Mouse (Mus musculus) neural tube, embryonic 11.5 days (tissue): Measurements from ENCODE around the gene Psmd5. TPM values are rescaled to one million over a fixed set of nuclear protein-coding genes. Genes with fewer than 3 reads are reported as not detected.
A peak's percentile ranks its signal among the peaks of the same experiment; 100 is the strongest.

ENCODE experiments used
- ATAC-seq: fragments of 200-750 bp; cut with Nextera tagmentation; 2 replicates; pipeline ENCODE4 v1.8.0; 2017; ENCODE audit warnings: moderate number of reproducible peaks, mild to moderate bottlenecking, moderate TSS enrichment, moderate library complexity; ENCODE audit not compliant: insufficient read depth, low FRiP score, low TSS enrichment
- DNase-seq: peaks from one replicate; pipeline ENCODE4 v3.0.0-alpha.2; 2015; ENCODE audit warnings: low spot score
- H3K27ac ChIP-seq: fragments of 300-500 bp; sonication (generic); 2 replicates; pipeline ENCODE4 v1.5.1; 2014; ENCODE audit warnings: low read depth, mild to moderate bottlenecking, low read length
- H3K27me3 ChIP-seq: fragments of 300-500 bp; sonication (generic); 2 replicates; pipeline ENCODE4 v1.6.1; 2014; ENCODE audit warnings: mild to moderate bottlenecking, low read length, mixed read lengths; ENCODE audit not compliant: control insufficient read depth, insufficient read depth
- H3K36me3 ChIP-seq: fragments of 300-500 bp; sonication (generic); 2 replicates; pipeline ENCODE4 v1.6.1; 2014; ENCODE audit warnings: mild to moderate bottlenecking, low read length, moderate library complexity, mixed read lengths; ENCODE audit not compliant: control insufficient read depth, insufficient read depth
- H3K4me1 ChIP-seq: fragments of 300-500 bp; sonication (generic); 2 replicates; pipeline ENCODE4 v1.6.1; 2014; ENCODE audit warnings: low read length, mixed read lengths; ENCODE audit not compliant: control insufficient read depth, insufficient read depth
- H3K4me2 ChIP-seq: fragments of 300-500 bp; sonication (generic); 2 replicates; pipeline ENCODE4 v1.6.1; 2014; ENCODE audit warnings: low read depth, mild to moderate bottlenecking, moderate library complexity
- H3K4me3 ChIP-seq: fragments of 300-500 bp; sonication (generic); 2 replicates; pipeline ENCODE4 v1.5.1; 2014; ENCODE audit warnings: low read depth, low read length
- H3K9ac ChIP-seq: fragments of 300-500 bp; sonication (generic); 2 replicates; pipeline ENCODE4 v1.6.1; 2014; ENCODE audit warnings: mild to moderate bottlenecking, low read length
- H3K9me3 ChIP-seq: fragments of 300-500 bp; sonication (generic); 2 replicates; pipeline ENCODE4 v1.6.1; 2016; ENCODE audit warnings: low read length; ENCODE audit not compliant: control insufficient read depth
- WGBS: fragments of 180-500 bp; shearing (Covaris S2); extraction: QIAGEN DNeasy Blood & Tissue Kit; methylation state at CpG from one replicate; pipeline ENCODE4 v1.1.7; 2014; 5-methylcytosine and 5-hydroxymethylcytosine counted together
- polyA plus RNA-seq: library from polyadenylated mRNA; unstranded; fragments of >200 nt; fragmentation: Nextera tagmentation; extraction: Ambion mirVana; gene quantifications from 2 replicates; pipeline ENCODE4 v1.2.1, GENCODE M21; 2014

Psmd5 gene
- polyA plus RNA-seq, 1 experiment from 2014 or later: 130 TPM

DNA sequence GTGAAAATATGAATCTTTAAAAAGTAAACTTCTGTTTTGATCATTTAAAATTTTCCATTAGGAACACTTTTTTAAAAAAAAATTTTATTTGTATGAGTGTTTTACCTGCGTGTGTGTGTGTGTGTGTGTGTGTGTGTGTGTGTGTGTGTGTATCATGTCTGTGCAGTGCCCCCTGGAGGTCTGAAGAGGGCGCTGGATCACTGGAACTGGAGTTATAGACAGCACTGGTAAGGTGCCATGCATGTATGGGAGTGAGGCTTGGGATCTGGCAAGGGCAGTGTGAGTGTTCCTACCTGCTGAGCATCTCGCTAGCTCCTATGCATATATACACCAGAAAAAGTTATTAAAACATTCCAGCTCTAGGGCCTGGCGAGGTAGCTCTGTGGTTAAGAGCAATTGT, 27.0 kb upstream of the Psmd5 start:
- Histone ChIP-seq H3K4me2 (no peak overlapping the region), H3K4me1 (no peaks in the 10 kb centered on the region), H3K36me3 (no peaks in the 10 kb centered on the region), H3K9me3 (no peaks in the 10 kb centered on the region), H3K9ac (no peak overlapping the region), H3K4me3 (no peak overlapping the region), H3K27ac (no peak overlapping the region), H3K27me3 (no peaks in the 10 kb centered on the region)
- DNase-seq: no peak
- ATAC-seq: no peak
- WGBS: 74% methylated on average over 4 of the region's 4 CpGs

DNA sequence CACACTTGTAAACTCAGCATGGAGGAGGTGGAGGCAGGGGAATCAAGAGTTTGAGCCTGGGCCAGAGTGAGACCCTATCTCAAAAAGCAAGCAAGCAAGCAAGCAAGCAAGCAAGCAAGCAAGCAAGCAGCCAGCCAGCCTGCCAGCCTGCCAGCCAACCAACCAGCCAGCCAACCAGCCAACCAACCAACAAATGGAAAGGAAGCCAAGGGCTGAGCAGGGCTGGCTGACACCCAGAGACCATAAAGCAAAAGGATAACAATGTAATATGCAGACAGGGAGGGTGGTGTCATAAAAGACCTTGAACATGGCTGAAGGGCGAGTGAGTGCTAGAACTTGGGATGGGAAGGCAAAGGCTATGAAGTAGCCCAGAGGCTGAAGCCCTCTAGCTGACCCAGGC, 25.6 kb upstream of the Psmd5 start:
- H3K27me3 ChIP-seq: no peaks in the 10 kb centered on the region
- no peak overlapping the region for H3K4me3 ChIP-seq
- ATAC-seq (no peak), DNase-seq (no peak)
- H3K9me3 ChIP-seq: no peaks in the 10 kb centered on the region
- H3K27ac ChIP-seq: no peak overlapping the region
- H3K4me2 ChIP-seq: no peak overlapping the region
- H3K9ac ChIP-seq: no peak overlapping the region
- WGBS: 100% methylated on average over 1 of the region's 1 CpGs
- no peaks in the 10 kb centered on the region for H3K36me3 ChIP-seq
- no peaks in the 10 kb centered on the region for H3K4me1 ChIP-seq

- H3K9ac ChIP-seq: no peak overlapping the region
- no peak overlapping the region for H3K4me3 ChIP-seq
- 83% methylated on average over 11 of the region's 11 CpGs for WGBS
- H3K4me2 ChIP-seq: no peak overlapping the region
- no peaks in the 10 kb centered on the region for H3K36me3 ChIP-seq
- H3K27me3 ChIP-seq: no peaks in the 10 kb centered on the region
- no peak for ATAC-seq
- H3K9me3 ChIP-seq: no peaks in the 10 kb centered on the region
- DNase-seq: no peak
- no peak overlapping the region for H3K27ac ChIP-seq
- H3K4me1 ChIP-seq: no peaks in the 10 kb centered on the region
These were observed 24.9 kb upstream of the Psmd5 start for GRCm38 (mm10) chr2:34899682-34900081.

DNA sequence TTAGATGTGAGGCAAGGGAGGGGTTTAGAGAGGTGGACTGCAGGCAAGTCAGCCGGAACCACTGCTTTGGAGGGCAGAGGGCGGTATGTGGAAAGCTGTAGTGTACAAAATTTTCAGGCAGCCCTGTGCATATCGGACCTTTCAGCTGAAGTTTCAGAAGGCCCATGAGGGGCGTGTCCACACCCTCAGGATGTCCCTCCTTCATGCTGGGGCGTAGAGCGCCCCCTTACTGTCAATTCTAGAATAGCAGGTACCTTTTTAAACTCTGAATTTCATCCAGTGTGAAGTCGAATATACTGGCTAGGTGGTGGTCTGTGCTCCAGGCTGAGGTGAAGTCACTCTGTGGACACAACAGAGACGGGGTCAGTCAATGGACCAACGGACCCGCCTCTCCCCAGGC, 23.1 kb upstream of the Psmd5 start:
- no peak overlapping the region for H3K4me3 ChIP-seq
- ATAC-seq (no peak), DNase-seq (peak; percentile 17)
- no peaks in the 10 kb centered on the region for H3K9me3 ChIP-seq
- no peak overlapping the region for H3K9ac ChIP-seq
- no peak overlapping the region for H3K27ac ChIP-seq
- 24% methylated on average over 10 of the region's 10 CpGs for WGBS
- no peaks in the 10 kb centered on the region for H3K36me3 ChIP-seq
- H3K27me3 ChIP-seq: no peaks in the 10 kb centered on the region
- H3K4me2 ChIP-seq: no peak overlapping the region
- H3K4me1 ChIP-seq: no peaks in the 10 kb centered on the region

DNA sequence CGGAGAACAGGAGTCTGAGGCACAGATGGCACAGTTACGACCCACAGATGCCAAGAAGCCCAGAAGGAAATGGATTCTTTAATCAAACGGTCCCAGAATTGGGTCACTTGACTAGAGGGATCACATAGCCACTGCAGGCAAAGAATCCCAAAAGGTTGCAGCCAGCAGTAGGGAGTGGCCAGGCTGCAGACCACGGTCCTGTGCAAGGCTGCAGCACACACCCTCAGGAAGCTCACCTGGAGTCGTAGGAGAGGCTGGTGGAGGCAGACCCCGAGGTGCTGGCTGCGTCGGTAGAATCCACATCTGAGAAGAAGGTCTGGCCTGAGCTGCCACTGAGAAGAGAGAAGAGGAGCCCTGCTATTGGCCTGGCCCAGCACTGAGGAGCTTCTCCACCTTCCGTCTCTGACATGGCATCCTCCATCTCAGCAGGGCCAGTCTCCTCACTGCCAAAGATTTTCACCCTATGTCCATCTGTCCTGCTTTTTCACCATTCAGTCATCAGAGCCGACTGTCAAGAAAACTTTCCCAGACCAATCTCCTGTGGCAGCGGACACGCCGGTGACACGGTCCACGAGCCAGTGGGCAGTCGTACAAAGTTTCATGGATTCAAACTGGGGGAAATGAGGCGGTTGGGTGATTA, 22.2 kb upstream of the Psmd5 start:
- DNase-seq: no peak
- Histone ChIP-seq H3K36me3 (no peaks in the 10 kb centered on the region), H3K27me3 (no peaks in the 10 kb centered on the region), H3K4me3 (no peak overlapping the region), H3K9ac (no peak overlapping the region), H3K4me1 (no peaks in the 10 kb centered on the region), H3K9me3 (no peaks in the 10 kb centered on the region), H3K4me2 (no peak overlapping the region), H3K27ac (no peak overlapping the region)
- 84% methylated on average over 17 of the region's 17 CpGs for WGBS
- ATAC-seq: no peak

GRCm38 (mm10) chr2:34895503-34896113, 20.8 kb upstream of the Psmd5 start:
- H3K27me3 ChIP-seq: no peaks in the 10 kb centered on the region
- no peak overlapping the region for H3K27ac ChIP-seq
- no peaks in the 10 kb centered on the region for H3K9me3 ChIP-seq
- H3K36me3 ChIP-seq: no peaks in the 10 kb centered on the region
- 76% methylated on average over 19 of the region's 19 CpGs for WGBS
- no peaks in the 10 kb centered on the region for H3K4me1 ChIP-seq
- H3K4me3 ChIP-seq: no peak overlapping the region
- no peak overlapping the region for H3K9ac ChIP-seq
- no peak overlapping the region for H3K4me2 ChIP-seq
- DNase-seq (no peak), ATAC-seq (no peak)

DNA sequence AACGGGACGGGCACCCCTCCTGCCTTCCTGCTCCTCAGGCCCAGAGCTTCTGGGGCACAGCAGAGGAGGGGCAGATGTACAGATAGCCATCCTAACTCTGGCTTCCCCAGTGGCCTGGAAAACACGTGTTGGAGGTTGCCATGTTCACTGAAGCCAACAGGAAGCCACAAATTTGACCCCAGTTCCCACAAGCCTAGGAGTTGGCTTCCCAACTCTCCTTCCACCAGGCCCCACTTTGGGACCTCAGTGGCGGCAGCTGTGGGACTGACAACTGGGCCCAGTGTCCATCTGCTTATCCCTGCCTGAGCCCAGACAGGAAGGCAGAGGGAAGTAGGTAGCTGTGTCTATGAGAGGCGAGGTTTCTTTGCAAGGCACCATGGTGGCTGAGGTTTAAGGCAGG, 19.2 kb upstream of the Psmd5 start:
- no peak overlapping the region for H3K27ac ChIP-seq
- H3K4me3 ChIP-seq: no peak overlapping the region
- H3K27me3 ChIP-seq: no peaks in the 10 kb centered on the region
- 77% methylated on average over 5 of the region's 5 CpGs for WGBS
- no peak overlapping the region for H3K9ac ChIP-seq
- no peak for ATAC-seq
- H3K36me3 ChIP-seq: no peaks in the 10 kb centered on the region
- DNase-seq: no peak
- H3K4me2 ChIP-seq: no peak overlapping the region
- H3K9me3 ChIP-seq: no peaks in the 10 kb centered on the region
- H3K4me1 ChIP-seq: no peaks in the 10 kb centered on the region

DNA sequence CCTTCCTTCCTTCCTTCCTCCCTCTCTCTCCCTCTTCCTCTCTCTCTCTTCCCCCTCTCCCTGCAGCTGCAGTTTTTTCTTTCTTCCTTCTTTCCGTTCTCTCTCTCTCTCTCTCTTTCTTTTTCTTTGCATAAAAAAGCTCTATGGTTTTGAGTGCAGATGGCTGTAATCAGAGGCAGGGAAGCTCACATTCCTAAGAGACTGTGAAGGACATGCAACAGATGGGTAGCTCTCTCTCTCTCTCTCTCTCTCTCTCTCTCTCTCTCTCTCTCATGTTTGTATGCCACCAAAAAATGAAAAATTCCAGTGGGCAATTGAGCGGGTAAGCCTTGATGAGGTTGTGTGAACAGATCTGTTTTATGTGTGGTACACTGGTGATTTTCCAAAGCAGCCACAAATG, 9.4 kb upstream of the Psmd5 start:
- WGBS: 82% methylated on average over 2 of the region's 2 CpGs

DNA sequence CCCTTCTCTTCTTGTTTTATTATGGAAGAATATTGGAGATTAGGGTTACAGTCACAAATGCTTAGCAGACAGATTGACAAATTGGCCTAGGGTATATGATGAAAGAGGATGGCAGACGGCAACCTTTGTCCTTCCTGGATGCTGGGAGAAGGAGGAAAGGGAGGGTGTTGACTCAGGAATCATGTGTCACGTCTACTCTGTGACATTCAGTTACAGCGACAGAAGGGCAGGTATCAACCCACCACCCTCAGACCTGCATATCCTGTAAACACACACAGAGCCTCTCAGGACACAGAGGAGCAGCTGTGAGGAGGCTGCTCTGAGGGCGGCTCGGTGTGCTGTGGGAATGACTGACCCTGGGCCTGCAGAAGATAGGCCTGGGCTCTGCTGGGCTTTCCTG, 8.4 kb upstream of the Psmd5 start:
- H3K4me1 ChIP-seq: no peaks in the 10 kb centered on the region
- no peaks in the 10 kb centered on the region for H3K9me3 ChIP-seq
- no peaks in the 10 kb centered on the region for H3K27me3 ChIP-seq
- no peak overlapping the region for H3K27ac ChIP-seq
- DNase-seq (no peak), ATAC-seq (no peak)
- H3K4me3 ChIP-seq: no peak overlapping the region
- no peak overlapping the region for H3K4me2 ChIP-seq
- H3K36me3 ChIP-seq: no peaks in the 10 kb centered on the region
- H3K9ac ChIP-seq: no peak overlapping the region
- WGBS: 64% methylated on average over 5 of the region's 5 CpGs

More for the DNA sequence above, 9.4 kb upstream of the Psmd5 start:
- Histone ChIP-seq H3K4me1 (no peaks in the 10 kb centered on the region), H3K4me2 (no peak overlapping the region), H3K27ac (no peak overlapping the region), H3K9me3 (no peaks in the 10 kb centered on the region), H3K36me3 (no peaks in the 10 kb centered on the region), H3K27me3 (no peaks in the 10 kb centered on the region), H3K4me3 (no peak overlapping the region), H3K9ac (no peak overlapping the region)
- ATAC-seq (no peak), DNase-seq (no peak)
